Mouse (Mus musculus) megakaryocyte, embryonic 14.5 days (primary cell): ENCODE data around the gene Phf7.

Source experiments
- FLI1 ChIP-seq: IDR thresholded peaks from 2 replicates; pipeline ENCODE4 v1.6.1; 2012; ENCODE audit warnings: low read length, inconsistent platforms, mixed read lengths
- GATA1 ChIP-seq: IDR thresholded peaks from 3 replicates; pipeline ENCODE4 v1.6.1; 2012; ENCODE audit warnings: mixed read lengths, low read length, inconsistent platforms, borderline replicate concordance

GRCm38 (mm10) chr14:31199599-31199998, 51.5 kb downstream of the Phf7 start:
- TF ChIP-seq GATA1 (no peak), FLI1 (no peak)
